Mouse (Mus musculus): ENCODE measurements around the gene Ttc23l.

DNA sequence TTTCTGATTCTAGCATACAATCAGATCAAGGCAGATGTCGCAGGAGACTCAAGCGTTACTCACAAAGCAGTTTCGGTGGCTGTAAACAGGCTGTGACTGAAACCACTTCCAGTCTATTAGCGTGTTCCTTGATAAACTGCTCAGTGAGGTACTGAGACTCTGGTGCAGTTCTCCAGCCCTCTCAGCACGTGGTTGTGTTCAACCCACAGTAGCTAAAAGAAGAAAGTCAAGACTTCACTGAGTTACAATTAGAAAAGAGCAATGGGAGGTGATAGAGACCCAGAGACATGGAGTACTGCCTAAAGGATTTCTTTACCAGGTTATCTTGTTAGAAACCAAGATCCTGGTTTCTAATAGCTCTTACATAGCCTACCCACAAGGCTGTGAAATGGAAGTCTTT lies 58.9 kb downstream of the Ttc23l start:
- no peak for TF ChIP-seq CTCF (conservative IDR thresholded peaks at IDR 0.05; ENCODE audit: low read length)
- no peak for TF ChIP-seq NANOG (IDR thresholded peaks at IDR 0.05; ENCODE audit: borderline replicate concordance, low read length)

Data from E14TG2a.4 (cell line).